Mouse (Mus musculus) granulocyte monocyte progenitor cell, adult 5-6 weeks (primary cell): ENCODE data around the gene Hnrnpdl. TPM values are rescaled to one million over a fixed set of nuclear protein-coding genes. Genes with fewer than 3 reads are reported as not detected.

ENCODE experiments used
- ATAC-seq: replicated peaks from 2 replicates; pipeline ENCODE4 v1.8.0; 2016; ENCODE audit warnings: mild to moderate bottlenecking, moderate TSS enrichment, inconsistent platforms; ENCODE audit not compliant: poor library complexity, severe bottlenecking
- total RNA-seq, 2 experiments: library from RNA; stranded (forward) in 1 of 2; stranded (reverse) in 1 of 2; fragments of 200-712, 200-1000 nt in 1 of 2; fragments of >200 nt in 1 of 2; fragmentation: Nextera tagmentation in 1 of 2; gene quantifications; 2 replicates each; pipeline ENCODE4 v1.2.3; 2014 to 2017

Hnrnpdl gene
- 237 and 261 TPM in 2 replicates for total RNA-seq (2014; fragmentation: Nextera tagmentation)
- 423 and 495 TPM in 2 replicates for total RNA-seq (2017)

DNA sequence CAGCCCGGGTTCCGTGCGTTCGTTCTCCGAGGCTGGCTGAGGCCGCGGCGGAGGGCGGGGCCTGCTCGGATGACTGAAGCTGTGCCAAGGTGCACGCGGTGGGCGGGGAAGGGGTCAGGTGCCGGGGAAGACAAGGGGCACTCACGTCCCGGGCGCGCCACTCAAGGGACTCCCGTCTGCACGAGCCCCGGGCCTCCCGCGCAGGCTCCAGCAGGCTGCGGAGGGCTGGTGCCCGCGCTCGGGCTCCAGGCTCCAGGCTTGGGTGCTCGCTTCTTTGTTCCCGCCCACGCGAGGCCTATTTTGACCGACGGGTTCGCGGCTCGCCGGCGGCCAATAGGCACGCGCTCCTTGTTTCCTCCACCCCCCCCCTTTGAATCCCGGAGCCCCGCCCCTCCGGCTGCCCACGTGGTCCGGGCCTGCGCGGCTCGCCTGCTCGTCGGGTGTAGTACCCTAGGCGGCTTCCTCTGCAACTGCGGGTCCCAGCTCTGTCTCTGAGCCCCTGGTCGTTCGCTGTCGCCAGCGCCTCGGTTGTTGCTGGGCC lies at the start of gene Hnrnpdl, which contains the start of gene Enoph1:
Gene Hnrnpdl (minus strand): TSS at position 63 of the 541 bp plus-strand sequence.
Gene Enoph1 (plus strand): TSS at position 384 of the 541 bp plus-strand sequence.
- peak; percentile 52 for ATAC-seq

DNA sequence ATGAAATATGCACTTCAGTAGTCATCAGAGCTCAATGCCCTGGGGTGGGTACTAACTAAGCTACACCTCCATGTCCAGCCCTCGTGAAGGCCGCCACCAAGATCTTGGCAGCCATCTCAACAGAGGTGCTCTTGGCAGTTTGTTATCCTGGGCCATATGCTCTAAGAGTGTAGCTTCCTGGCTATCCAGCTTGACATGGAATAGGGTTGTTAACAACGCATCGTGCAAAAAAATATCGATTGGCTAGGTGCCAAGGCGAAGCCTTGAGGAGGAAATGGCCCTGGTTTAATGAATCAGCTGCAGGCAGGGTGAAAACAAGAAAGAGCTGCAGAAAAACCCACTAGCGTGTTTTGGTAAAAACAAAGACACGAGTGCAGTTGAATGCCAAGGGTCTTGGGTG lies 45.6 kb upstream of the Hnrnpdl start:
- no peak for ATAC-seq

- ATAC-seq = no peak
These were observed 44.6 kb upstream of the Hnrnpdl start for GRCm38 (mm10) chr5:100083953-100084562.

DNA sequence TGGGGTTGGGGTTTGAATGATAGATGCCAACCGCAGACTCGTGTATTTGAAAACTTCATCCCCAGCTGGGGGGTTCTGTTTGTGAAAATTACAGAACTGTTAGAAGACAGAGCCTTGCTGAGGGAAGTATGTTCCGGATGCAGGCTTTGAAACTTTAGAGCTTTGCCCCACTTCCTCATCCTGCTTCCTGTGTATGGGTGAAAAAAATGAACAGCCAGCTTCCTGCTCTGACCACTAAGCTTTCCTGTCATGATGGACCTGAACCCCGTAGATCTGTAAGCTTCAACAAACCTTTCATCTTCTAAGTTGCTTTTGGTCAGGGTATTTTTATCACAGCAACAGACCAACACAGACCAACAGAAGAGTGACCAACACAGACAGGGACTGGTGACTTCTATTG lies 42.5 kb upstream of the Hnrnpdl start:
- peak; percentile 67 for ATAC-seq

DNA sequence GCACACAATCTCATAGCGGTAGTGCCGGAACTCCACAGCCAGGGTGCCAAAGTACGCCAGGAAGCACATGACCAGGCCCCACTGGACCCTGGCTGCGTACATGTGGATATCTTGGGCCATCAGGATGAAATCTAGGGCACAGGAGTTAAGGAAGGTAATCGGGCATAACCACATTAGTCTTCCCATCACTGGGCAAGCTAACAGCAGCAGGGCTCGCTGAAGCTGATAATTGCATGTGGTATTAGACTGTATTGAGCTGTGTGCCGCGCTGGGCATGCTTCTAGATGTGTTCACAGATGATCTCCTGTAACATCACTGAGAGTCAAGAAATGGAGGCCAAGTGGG lies 40.4 kb upstream of the Hnrnpdl start:
- ATAC-seq = no peak

GRCm38 (mm10) chr5:100079040-100079930 lies 39.8 kb upstream of the Hnrnpdl start:
- ATAC-seq = peak; percentile 57

DNA sequence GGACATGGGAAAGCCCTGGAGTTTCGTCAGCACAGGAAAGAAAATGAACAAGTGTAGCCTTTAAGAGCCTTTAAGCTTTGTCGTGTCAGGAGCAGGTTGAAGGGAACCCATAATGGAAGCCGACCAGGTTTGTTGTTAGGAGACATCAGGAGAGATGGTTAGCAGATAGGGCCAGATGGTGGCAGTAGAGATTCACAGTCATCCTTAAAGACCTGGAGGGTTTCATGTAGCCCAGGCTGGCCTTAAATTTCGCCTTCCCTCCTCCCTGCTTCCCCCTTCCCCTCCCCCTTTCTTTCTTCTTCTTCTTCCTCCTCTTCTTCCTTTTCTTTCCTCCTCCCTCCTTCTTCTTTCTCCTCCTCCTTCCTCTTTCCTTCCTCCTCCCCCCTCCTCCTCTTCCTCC lies 35.1 kb upstream of the Hnrnpdl start:
- no peak for ATAC-seq

- ATAC-seq = no peak
These were observed 33.1 kb upstream of the Hnrnpdl start for GRCm38 (mm10) chr5:100072557-100072956.

- ATAC-seq = no peak
These were observed 32.1 kb upstream of the Hnrnpdl start for GRCm38 (mm10) chr5:100071541-100071940.

GRCm38 (mm10) chr5:100070255-100070654 lies 30.8 kb upstream of the Hnrnpdl start:
- peak; percentile 99 for ATAC-seq

DNA sequence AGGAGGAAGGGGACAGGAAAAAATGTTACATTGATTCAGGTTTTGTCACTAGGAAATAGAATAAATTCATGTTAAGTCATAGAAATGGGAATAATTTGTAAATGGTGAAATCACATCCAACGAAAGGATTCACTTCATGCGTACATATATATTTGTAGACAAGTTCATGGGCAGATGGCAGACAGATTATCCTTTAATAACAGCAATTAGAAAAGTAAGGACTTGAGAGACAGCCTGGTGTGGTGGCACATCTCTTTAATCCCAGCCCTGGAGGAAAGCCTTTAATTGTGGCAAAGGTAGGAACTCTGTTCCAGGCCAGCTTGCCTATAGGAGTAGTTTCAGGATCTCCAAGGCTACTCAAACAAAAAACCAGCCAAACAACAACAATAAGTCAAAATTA lies 30.1 kb upstream of the Hnrnpdl start:
- no peak for ATAC-seq

- ATAC-seq = no peak
These were observed 28.1 kb upstream of the Hnrnpdl start for GRCm38 (mm10) chr5:100067579-100067978.

DNA sequence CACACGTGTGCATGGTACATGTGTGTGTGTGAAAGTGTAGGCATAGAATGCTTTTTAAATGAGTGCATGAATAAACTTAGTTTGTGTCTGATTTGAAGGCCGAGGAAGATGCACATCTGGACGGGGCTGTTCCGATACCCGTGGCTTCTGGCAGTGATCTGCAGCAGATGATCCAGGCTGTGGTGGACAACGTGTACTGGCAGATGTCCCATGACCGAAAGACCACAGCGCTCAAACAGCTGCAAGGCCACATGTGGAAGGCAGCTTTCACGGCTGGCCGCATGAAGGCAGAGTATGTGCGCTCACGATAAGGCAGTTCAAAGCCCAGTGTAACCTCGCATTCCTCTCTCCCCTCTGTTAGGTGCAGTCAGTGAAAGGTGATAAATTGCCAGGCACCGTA lies 21.4 kb upstream of the Hnrnpdl start:
- no peak for ATAC-seq

GRCm38 (mm10) chr5:100059326-100059725 lies 19.9 kb upstream of the Hnrnpdl start:
- ATAC-seq = no peak

DNA sequence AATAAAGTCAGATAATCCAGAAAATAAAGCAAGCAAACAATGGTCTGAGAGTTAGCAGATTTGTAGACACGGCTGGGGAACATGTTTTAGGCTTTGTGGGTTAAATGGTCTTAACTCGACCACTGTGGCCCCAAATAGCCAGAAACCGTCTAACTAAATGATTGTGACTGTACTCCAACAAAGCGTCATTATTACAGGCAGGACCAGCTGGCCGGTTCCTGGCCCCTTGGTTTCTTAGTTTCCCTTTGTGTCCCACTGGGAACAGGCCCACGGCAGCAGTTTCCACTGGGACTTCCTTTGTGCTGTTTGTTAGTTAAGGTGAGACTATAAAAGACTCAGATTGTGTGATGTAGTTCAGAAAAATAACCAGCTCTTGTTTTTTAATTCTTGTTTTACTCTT lies 19.3 kb upstream of the Hnrnpdl start:
- no peak for ATAC-seq

DNA sequence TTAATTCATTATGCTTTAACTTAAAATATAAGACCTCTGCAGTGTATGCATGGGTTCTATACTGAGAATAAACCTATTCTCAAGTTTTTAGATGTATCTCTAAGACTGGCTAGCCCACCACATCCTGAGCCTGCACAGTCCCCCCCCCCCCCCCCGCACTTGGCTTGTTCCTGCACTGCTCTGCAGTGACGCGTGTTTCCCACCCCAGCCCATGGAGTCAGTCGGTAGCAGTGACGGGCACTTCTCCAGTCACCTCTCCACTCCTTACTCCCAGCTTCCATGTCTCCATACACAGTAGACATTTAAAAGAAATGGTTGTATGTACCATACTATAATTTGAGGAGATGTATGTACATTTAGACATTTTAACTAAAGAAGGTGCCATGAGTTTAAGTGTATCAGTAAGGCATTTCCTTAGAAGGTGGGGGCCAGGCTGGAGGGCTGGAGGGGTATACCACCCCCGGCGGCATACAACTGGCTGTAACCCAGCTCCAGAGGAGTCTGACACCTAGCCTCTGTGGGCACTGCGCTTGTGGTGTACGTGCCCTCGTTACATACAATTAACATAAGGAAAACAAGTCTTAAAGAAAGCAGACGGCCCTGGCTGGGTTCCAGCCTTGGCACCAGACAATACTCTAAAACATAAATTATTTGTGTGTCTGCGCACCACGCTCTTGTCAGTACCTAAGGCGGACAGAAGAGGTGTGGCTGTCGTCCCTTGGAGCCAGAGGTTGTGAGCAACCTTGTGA lies 18.2 kb upstream of the Hnrnpdl start:
- no peak for ATAC-seq

GRCm38 (mm10) chr5:100055866-100056369 lies 16.5 kb upstream of the Hnrnpdl start:
- ATAC-seq = no peak

GRCm38 (mm10) chr5:100054807-100055547 lies 15.5 kb upstream of the Hnrnpdl start:
- ATAC-seq = no peak

- no peak for ATAC-seq
These were observed 13.3 kb upstream of the Hnrnpdl start for GRCm38 (mm10) chr5:100052728-100053127.

DNA sequence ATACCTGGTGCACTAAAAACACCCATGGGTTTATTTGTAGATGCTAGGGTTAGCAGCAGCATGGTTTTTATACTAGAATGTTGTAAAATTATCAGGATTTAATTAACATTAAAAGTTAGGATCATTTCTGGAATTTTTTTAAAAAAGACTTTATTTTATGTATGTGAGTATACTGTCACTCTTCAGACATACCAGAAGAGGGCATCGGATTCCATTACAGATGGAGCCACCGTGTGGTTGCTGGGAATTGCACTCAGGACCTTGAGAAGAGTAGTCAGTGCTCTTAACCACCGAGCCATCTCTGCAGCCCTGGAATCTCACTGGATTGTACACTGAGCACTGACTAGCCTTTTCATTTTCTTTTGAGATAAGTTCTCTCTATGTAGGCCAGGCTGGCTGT lies 10.4 kb upstream of the Hnrnpdl start:
- ATAC-seq = no peak
